In the genomic region with DNA sequence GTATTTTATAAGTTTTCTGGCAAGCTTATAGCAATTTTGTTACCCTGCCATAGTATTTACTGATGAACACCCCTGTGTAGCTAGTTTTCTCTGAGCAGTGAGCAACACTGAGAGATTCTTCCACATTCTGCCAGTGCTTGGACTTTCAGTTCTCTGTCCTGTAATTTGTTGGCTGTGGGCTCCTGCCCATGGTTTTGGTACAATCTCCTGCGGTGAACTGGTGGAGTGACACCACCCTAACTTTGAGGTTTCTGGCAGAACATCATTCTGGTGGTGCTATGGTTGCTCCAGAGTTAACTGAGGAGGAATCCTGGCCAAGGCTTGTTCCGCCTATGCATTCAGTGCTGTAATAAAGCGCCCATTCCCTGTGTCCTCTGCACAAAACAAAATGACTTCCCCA, we compare ENCODE assay signal across 19 mouse cellular contexts.
"Had no signal": no experiment of that assay in that cellular context is flagged by ENCODE, and none has a peak within 500 bp of the region (broad histone marks: within the 10 kb centered on the region; RNA-seq: fewer than 3 reads in every experiment).

No protein-coding gene starts in this region.

- H3K27me3 ChIP-seq: midbrain, embryonic 12.5 days; neural tube, embryonic 13.5 days had no signal

- H3K9me3 ChIP-seq: midbrain, embryonic 12.5 days; neural tube, embryonic 13.5 days had no signal

- DNase-seq: kidney, adult 2 months; kidney, postnatal 25 days; layer of hippocampus, adult 9-11 months; liver; liver, postnatal 0 days; lung, embryonic 14.5 days; thymus, adult 2 months; thymus, postnatal 14 days; thymus, postnatal 4 days had no signal

- H3K4me2 ChIP-seq: lung, embryonic 14.5 days; midbrain, embryonic 12.5 days; neural tube, embryonic 13.5 days had no signal

- H3K4me3 ChIP-seq: layer of hippocampus, adult 2 months; midbrain, embryonic 12.5 days; myocyte; neural tube, embryonic 13.5 days had no signal

- H3K27ac ChIP-seq: kidney, postnatal 0 days; layer of hippocampus, adult 2 months; liver, embryonic 14.5 days; macrophage; midbrain, embryonic 12.5 days; neural tube, embryonic 13.5 days had no signal

- H3K36me3 ChIP-seq: midbrain, embryonic 12.5 days; neural tube, embryonic 13.5 days had no signal

- H3K9ac ChIP-seq: liver, embryonic 14.5 days; liver, postnatal 0 days; lung, embryonic 14.5 days; midbrain, embryonic 12.5 days; neural tube, embryonic 13.5 days had no signal

- ATAC-seq: intestine, postnatal 0 days; liver, postnatal 0 days; lung, postnatal 0 days; midbrain, embryonic 16.5 days had no signal
